9 mouse cellular contexts compared by ENCODE assay signal in genomic region chr8:122864719-122865129, GRCm38 (mm10). TPM values are rescaled to one million over a fixed set of nuclear protein-coding genes. Genes with fewer than 3 reads are reported as not detected.
DNase-seq lines count a peak whose midpoint lies in the region; ATAC-seq and TF ChIP-seq lines count a peak whose summit lies in the region.
"Had no signal": no experiment of that assay in that cellular context is flagged by ENCODE, and none has a peak within 500 bp of the region (broad histone marks: within the 10 kb centered on the region; RNA-seq: fewer than 3 reads in every experiment).

No protein-coding gene starts in this region.

- no peak overlapping the region for H3K27ac ChIP-seq in heart, embryonic 10.5 days
- no peak overlapping the region for H3K27ac ChIP-seq in forebrain, postnatal 0 days (ENCODE audit: low read depth, low read length)
- no peak overlapping the region for H3K27ac ChIP-seq in midbrain, embryonic 10.5 days (replicated peaks)

- H3K9ac ChIP-seq in forebrain, postnatal 0 days = peak overlapping the region; percentile 15; the same call in 1 of the 2 replicates

- peak overlapping the region; percentile 46 for H3K4me2 ChIP-seq in forebrain, postnatal 0 days (ENCODE audit: low read depth)

- intact Hi-C loops in heart, postnatal 36 days (cut with DNase I) = no loop called here

- peaks cover 4% of the 10 kb centered on the region; the same call in 1 of the 2 replicates for H3K36me3 ChIP-seq in heart, embryonic 10.5 days
- no peaks in the 10 kb centered on the region for H3K36me3 ChIP-seq in forebrain, postnatal 0 days (ENCODE audit: insufficient read depth)
- H3K36me3 ChIP-seq in midbrain, embryonic 10.5 days = no peaks in the 10 kb centered on the region

- DNase-seq in heart, embryonic 10.5 days (ENCODE audit: low spot score) = no peak
- no peak for DNase-seq in heart, postnatal 36 days
- DNase-seq in CD4-positive, CD25-positive, alpha-beta regulatory T cell, adult 2 months (ENCODE audit: low read depth, low spot score) = peak; percentile 41
- DNase-seq in forebrain, postnatal 0 days = peak; percentile 29
- no peak for DNase-seq in midbrain, embryonic 10.5 days (ENCODE audit: low spot score)
- DNase-seq in right cerebral cortex, postnatal 14 days = no peak
- DNase-seq in left cerebral cortex, adult 9 months (ENCODE audit: low spot score in 2 of 2) = no peak
- no peak for DNase-seq in c-Kit-positive CD71-positive TER-119-positive erythroid progenitor cells, embryonic 14.5 days (ENCODE audit: low spot score)

- H3K4me1 ChIP-seq in heart, embryonic 10.5 days = peaks cover 9% of the 10 kb centered on the region; the same call in 1 of the 2 replicates
- H3K4me1 ChIP-seq in forebrain, postnatal 0 days (ENCODE audit: insufficient read depth) = no peaks in the 10 kb centered on the region
- H3K4me1 ChIP-seq in midbrain, embryonic 10.5 days = peaks cover 11% of the 10 kb centered on the region

- WGBS in heart, embryonic 10.5 days = 62% methylated on average over 26 of the region's 26 CpGs
- WGBS in forebrain, postnatal 0 days = 46% methylated on average over 25 of the region's 26 CpGs
- 56% methylated on average over 26 of the region's 26 CpGs for WGBS in midbrain, embryonic 10.5 days

- TF ChIP-seq CTCF in forebrain, postnatal 0 days (IDR thresholded peaks at IDR 0.05; ENCODE audit: low read depth) = no peak

- H3K4me3 ChIP-seq in heart, embryonic 10.5 days = peak overlapping the region; percentile 43
- peak overlapping the region; percentile 30 for H3K4me3 ChIP-seq in forebrain, postnatal 0 days (ENCODE audit: low read depth, low read length)
- peak overlapping the region; percentile 43 for H3K4me3 ChIP-seq in midbrain, embryonic 10.5 days

- peak; percentile 79 for ATAC-seq in forebrain, postnatal 0 days

- H3K27me3 ChIP-seq in heart, embryonic 10.5 days (ENCODE audit: insufficient read depth, poor library complexity, severe bottlenecking) = peaks cover 54% of the 10 kb centered on the region; the same call in 1 of the 2 replicates
- no peaks in the 10 kb centered on the region for H3K27me3 ChIP-seq in forebrain, postnatal 0 days (ENCODE audit: insufficient read depth, low read length)
- peaks cover 10% of the 10 kb centered on the region for H3K27me3 ChIP-seq in midbrain, embryonic 10.5 days (ENCODE audit: low read depth, poor library complexity, severe bottlenecking)

- H3K9me3 ChIP-seq in heart, embryonic 10.5 days = peaks cover 32% of the 10 kb centered on the region
- H3K9me3 ChIP-seq in forebrain, postnatal 0 days (ENCODE audit: low read length) = peaks cover 7% of the 10 kb centered on the region; the same call in 1 of the 2 replicates
- peaks cover 23% of the 10 kb centered on the region for H3K9me3 ChIP-seq in midbrain, embryonic 10.5 days (replicated peaks)

RNA-seq across cellular contexts. Expression of gene Cdh15, which starts 17.0 kb away (rescaled TPM):
- 0.41 and 0.79 TPM in 2 replicates for polyA plus RNA-seq in heart, embryonic 10.5 days (2016; fragmentation: Nextera tagmentation; extraction: Ambion mirVana)
- not detected for total RNA-seq in heart, postnatal 36 days (2021)
- 1.7 and 1.8 TPM in 2 replicates for total RNA-seq in forebrain, postnatal 0 days (2014; rRNA removed)
- polyA plus RNA-seq in forebrain, postnatal 0 days (2015; fragmentation: Nextera tagmentation; extraction: Ambion mirVana) = 2.7 and 3.3 TPM in 2 replicates
- polyA plus RNA-seq in midbrain, embryonic 10.5 days (2016; fragmentation: Nextera tagmentation; extraction: Ambion mirVana) = 0.51 and 0.54 TPM in 2 replicates
- polyA plus RNA-seq: gonadal fat pad, adult 2 months had no signal

Comparison
In these comparisons a context has a peak if more than half of its experiments do, and no peak if none do; other contexts are left out.
1. DNase-seq: peak in CD4-positive, CD25-positive, alpha-beta regulatory T cell, adult 2 months (single experiment) and forebrain, postnatal 0 days (single experiment); none in heart, embryonic 10.5 days (single experiment), heart, postnatal 36 days (0 of 2), midbrain, embryonic 10.5 days (single experiment), right cerebral cortex, postnatal 14 days (single experiment), left cerebral cortex, adult 9 months (0 of 2) and c-Kit-positive CD71-positive TER-119-positive erythroid progenitor cells, embryonic 14.5 days (single experiment).
2. Peak in every context shown above with its lines, with median percentiles within 50 percentile points of each other: H3K4me3 ChIP-seq.